Mouse (Mus musculus) heart, embryonic 11.5 days (tissue): ENCODE results near the gene Prl8a9. TPM values are rescaled to one million over a fixed set of nuclear protein-coding genes. Genes with fewer than 3 reads are reported as not detected.

Experiments used
- ATAC-seq: fragments of 200-750 bp; cut with Nextera tagmentation; replicated peaks from 2 replicates; pipeline ENCODE4 v1.8.0; 2017; ENCODE audit warnings: moderate library complexity; ENCODE audit not compliant: insufficient number of reproducible peaks, low FRiP score, low TSS enrichment
- H3K27ac ChIP-seq: fragments of 300-500 bp; sonication (generic); 2 replicates; pipeline ENCODE4 v1.5.1; 2014; ENCODE audit warnings: mild to moderate bottlenecking, low read depth, low read length
- H3K27me3 ChIP-seq: fragments of 300-500 bp; sonication (generic); 2 replicates; pipeline ENCODE4 v1.6.1; 2014; ENCODE audit warnings: mild to moderate bottlenecking, low read length, mixed read lengths; ENCODE audit not compliant: control insufficient read depth, insufficient read depth
- H3K36me3 ChIP-seq: fragments of 300-500 bp; sonication (generic); 2 replicates; pipeline ENCODE4 v1.6.1; 2014; ENCODE audit warnings: mild to moderate bottlenecking, low read length, moderate library complexity, mixed read lengths; ENCODE audit not compliant: control insufficient read depth, insufficient read depth
- H3K4me1 ChIP-seq: fragments of 300-500 bp; sonication (generic); 2 replicates; pipeline ENCODE4 v1.6.1; 2014; ENCODE audit warnings: low read length; ENCODE audit not compliant: control insufficient read depth, insufficient read depth
- H3K4me2 ChIP-seq: fragments of 300-500 bp; sonication (generic); 2 replicates; pipeline ENCODE4 v1.6.1; 2014; ENCODE audit warnings: mild to moderate bottlenecking, moderate library complexity
- H3K4me3 ChIP-seq: fragments of 300-500 bp; sonication (generic); 2 replicates; pipeline ENCODE4 v1.5.1; 2014; ENCODE audit warnings: low read depth, low read length
- H3K9ac ChIP-seq: fragments of 300-500 bp; sonication (generic); 2 replicates; pipeline ENCODE4 v1.6.1; 2014; ENCODE audit warnings: mild to moderate bottlenecking, low read depth, low read length, moderate library complexity
- H3K9me3 ChIP-seq: fragments of 300-500 bp; sonication (generic); replicated peaks from 2 replicates; pipeline ENCODE4 v1.6.1; 2016; ENCODE audit warnings: low read length; ENCODE audit not compliant: control insufficient read depth
- WGBS: fragments of 180-500 bp; shearing (Covaris S2); extraction: QIAGEN DNeasy Blood & Tissue Kit; methylation state at CpG from one replicate; pipeline ENCODE4 v1.1.7; 2014; ENCODE audit not compliant: insufficient replicate concordance; 5-methylcytosine and 5-hydroxymethylcytosine counted together
- polyA plus RNA-seq: library from polyadenylated mRNA; unstranded; fragments of >200 nt; fragmentation: Nextera tagmentation; extraction: Ambion mirVana; gene quantifications from 2 replicates; pipeline ENCODE4 v1.2.1, GENCODE M21; 2014

The Prl8a9 gene
- polyA plus RNA-seq = not detected in 2 replicates

DNA sequence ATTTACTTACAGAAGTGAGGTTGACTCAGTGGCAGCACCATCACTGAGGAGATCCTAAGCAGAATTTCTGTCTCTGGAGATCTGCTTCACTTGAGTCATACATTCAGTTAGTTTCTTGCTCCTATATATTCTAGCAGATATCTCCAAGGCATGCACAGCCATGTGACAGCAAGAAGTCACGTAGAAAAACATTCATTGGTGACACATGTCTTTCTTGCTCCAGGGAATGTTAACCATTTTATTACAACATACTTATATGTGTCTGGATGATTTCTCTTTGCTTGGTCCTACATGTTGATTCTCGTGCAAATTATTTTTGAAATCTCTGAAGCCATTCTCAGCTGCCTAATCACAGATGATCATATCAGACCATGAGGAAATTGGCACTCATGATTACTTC, at the start of gene Prl8a9:
Prl8a9 (minus strand) TSS at position 101 of the 400 bp plus-strand sequence.
- no peaks in the 10 kb centered on the region for H3K27me3 ChIP-seq
- no peaks in the 10 kb centered on the region for H3K9me3 ChIP-seq
- H3K36me3 ChIP-seq = no peaks in the 10 kb centered on the region
- 74% methylated on average over 2 of the region's 2 CpGs for WGBS
- H3K4me3 ChIP-seq = no peak within 1 kb of the TSS
- ATAC-seq = no peak
- H3K9ac ChIP-seq = no peak within 1 kb of the TSS
- H3K4me1 ChIP-seq = no peaks in the 10 kb centered on the region
- H3K4me2 ChIP-seq = no peak within 1 kb of the TSS
- H3K27ac ChIP-seq = no peak within 1 kb of the TSS

DNA sequence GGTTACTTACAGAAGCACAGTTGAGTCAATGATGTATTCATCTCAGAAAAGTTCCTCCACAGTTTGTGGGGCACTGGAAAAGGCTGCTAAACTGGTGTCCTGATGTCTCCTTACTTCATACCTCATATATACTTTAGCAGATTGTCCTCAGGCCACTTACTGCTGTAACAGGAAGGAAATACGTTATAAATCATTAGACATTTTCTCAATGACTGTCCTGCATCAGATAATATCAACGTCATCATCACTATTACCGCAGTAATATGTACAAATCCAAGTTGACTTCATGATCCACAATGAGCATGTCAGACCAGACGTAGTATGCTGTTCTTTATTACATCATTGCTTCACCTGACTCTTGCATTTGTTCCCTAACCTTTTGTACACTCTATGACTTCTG, 46.1 kb upstream of the Prl8a9 start, which contains the start of gene Prl7b1:
Prl7b1 (minus strand) TSS at position 101 of the 400 bp plus-strand sequence.
- H3K4me3 ChIP-seq = no peak within 1 kb of the TSS
- H3K9me3 ChIP-seq = no peaks in the 10 kb centered on the region
- H3K36me3 ChIP-seq = no peaks in the 10 kb centered on the region
- 64% methylated on average over 4 of the region's 4 CpGs for WGBS
- no peak within 1 kb of the TSS for H3K27ac ChIP-seq
- H3K9ac ChIP-seq = no peak within 1 kb of the TSS
- no peaks in the 10 kb centered on the region for H3K27me3 ChIP-seq
- no peak for ATAC-seq
- H3K4me1 ChIP-seq = no peaks in the 10 kb centered on the region
- no peak within 1 kb of the TSS for H3K4me2 ChIP-seq

DNA sequence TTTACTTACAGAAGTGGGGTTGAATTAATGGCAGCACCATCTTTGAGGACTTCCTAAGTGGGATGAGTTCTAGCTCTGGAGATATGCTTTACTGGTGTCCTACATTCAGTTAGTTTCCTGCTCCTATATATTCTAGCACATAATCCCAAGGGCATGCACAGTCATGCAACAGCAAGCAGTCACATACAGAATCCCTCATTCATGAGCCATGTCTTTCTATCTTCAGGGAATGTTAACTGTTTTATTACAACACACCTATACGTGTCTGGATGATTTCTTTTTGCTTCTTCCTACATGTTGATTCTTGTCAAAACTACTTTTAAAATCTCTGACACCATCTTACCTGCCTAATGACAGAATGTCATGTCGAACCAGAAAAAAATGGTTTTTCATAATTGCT, 17.7 kb upstream of the Prl8a9 start, which contains the start of gene Prl8a1:
Prl8a1 (minus strand) TSS at position 101 of the 400 bp plus-strand sequence.
- 65% methylated on average over 2 of the region's 2 CpGs for WGBS

DNA sequence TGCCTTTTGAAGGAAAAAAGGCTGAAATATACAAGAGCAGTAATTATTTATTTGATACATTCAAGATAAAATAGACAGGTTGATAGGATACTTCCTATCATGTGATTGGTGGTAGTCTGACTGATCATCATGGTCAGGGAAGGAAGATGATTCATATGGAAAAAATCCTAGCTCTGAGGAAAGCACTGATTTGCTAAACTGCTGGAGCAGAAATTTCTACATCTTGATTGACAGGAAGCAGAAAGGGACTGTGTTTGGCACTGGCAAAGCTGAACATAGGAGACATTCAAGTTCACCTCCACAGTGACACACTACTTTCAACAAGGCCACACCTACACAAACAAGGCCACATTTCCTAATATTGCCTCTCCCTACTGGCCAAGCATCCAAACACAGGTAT, 11.1 kb downstream of the Prl8a9 start:
- H3K27ac ChIP-seq = no peak overlapping the region
- no peaks in the 10 kb centered on the region for H3K27me3 ChIP-seq
- ATAC-seq = no peak
- H3K9ac ChIP-seq = no peak overlapping the region
- H3K4me3 ChIP-seq = no peak overlapping the region
- no peaks in the 10 kb centered on the region for H3K4me1 ChIP-seq
- H3K9me3 ChIP-seq = no peaks in the 10 kb centered on the region
- no peak overlapping the region for H3K4me2 ChIP-seq
- no peaks in the 10 kb centered on the region for H3K36me3 ChIP-seq

More for the DNA sequence above, 17.7 kb upstream of the Prl8a9 start, which contains the start of gene Prl8a1:
- Histone ChIP-seq H3K36me3 (no peaks in the 10 kb centered on the region), H3K4me2 (no peak within 1 kb of the TSS), H3K9ac (no peak within 1 kb of the TSS), H3K4me1 (no peaks in the 10 kb centered on the region), H3K27ac (no peak within 1 kb of the TSS), H3K27me3 (no peaks in the 10 kb centered on the region), H3K9me3 (no peaks in the 10 kb centered on the region), H3K4me3 (no peak within 1 kb of the TSS)
- no peak for ATAC-seq

DNA sequence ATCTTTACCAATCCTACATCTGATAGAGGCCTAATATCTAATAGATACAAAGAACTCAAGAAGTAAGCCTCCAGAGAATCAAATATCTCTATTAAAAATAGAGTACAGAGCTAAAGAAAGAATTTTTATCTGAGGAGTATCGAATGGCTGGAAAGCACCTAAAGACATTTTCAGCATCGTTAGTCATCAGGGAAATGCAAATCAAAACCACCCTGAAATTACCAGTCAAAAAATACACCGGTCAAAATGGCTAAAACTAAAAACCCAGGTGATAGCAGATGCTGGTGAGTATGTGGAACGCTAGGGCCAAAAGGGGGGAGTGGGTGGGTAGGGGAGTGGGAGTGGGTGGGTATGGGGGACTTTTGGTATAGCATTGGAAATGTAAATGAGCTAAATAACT, 41.2 kb downstream of the Prl8a9 start:
- H3K27ac ChIP-seq = no peak overlapping the region
- no peak overlapping the region for H3K4me3 ChIP-seq
- H3K9ac ChIP-seq = no peak overlapping the region
- no peaks in the 10 kb centered on the region for H3K4me1 ChIP-seq
- H3K27me3 ChIP-seq = no peaks in the 10 kb centered on the region
- ATAC-seq = no peak
- H3K4me2 ChIP-seq = no peak overlapping the region
- WGBS = 81% methylated on average over 4 of the region's 4 CpGs
- no peaks in the 10 kb centered on the region for H3K36me3 ChIP-seq
- H3K9me3 ChIP-seq = no peaks in the 10 kb centered on the region

DNA sequence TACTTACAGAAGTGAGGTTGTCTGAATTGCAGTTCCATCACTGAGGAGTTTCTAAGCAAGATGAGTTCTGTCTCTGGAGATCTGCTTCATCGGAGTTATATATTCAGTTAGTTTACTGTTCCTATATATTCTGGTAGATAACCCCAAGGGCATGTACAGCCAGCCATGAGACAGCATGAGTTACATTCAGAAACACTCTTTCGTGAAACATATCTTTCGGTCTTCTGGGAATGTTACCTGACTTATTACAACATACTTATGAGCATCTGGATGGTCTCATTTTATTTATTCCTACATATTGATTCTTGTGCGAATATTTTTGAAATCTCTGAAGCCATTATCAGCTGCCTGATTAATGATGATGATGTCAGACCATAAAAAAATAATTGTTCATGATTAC, 51.3 kb downstream of the Prl8a9 start, which contains the start of gene Prl8a8:
Prl8a8 (minus strand) TSS at position 101 of the 400 bp plus-strand sequence.
- no peak within 1 kb of the TSS for H3K27ac ChIP-seq
- no peak for ATAC-seq
- no peaks in the 10 kb centered on the region for H3K9me3 ChIP-seq
- H3K36me3 ChIP-seq = no peaks in the 10 kb centered on the region
- no peaks in the 10 kb centered on the region for H3K4me1 ChIP-seq
- no peaks in the 10 kb centered on the region for H3K27me3 ChIP-seq
- 77% methylated on average over 4 of the region's 4 CpGs for WGBS
- H3K9ac ChIP-seq = no peak within 1 kb of the TSS
- no peak within 1 kb of the TSS for H3K4me2 ChIP-seq
- H3K4me3 ChIP-seq = no peak within 1 kb of the TSS

Other genes with a start within 250 kb of the Prl8a9 start
- not detected in 2 replicates for gene Prl8a2, start 218.9 kb downstream of the Prl8a9 start, polyA plus RNA-seq
- gene Prl2b1, start 173.8 kb downstream of the Prl8a9 start, polyA plus RNA-seq = not detected in 2 replicates
- not detected in 2 replicates for gene Prl8a6, start 125.9 kb downstream of the Prl8a9 start, polyA plus RNA-seq
- gene Prl8a8, start 51.4 kb downstream of the Prl8a9 start, polyA plus RNA-seq = not detected in 2 replicates
- gene Prl8a1, start 17.6 kb upstream of the Prl8a9 start, polyA plus RNA-seq = not detected in 2 replicates
- gene Prl7b1, start 46.0 kb upstream of the Prl8a9 start, polyA plus RNA-seq = not detected in 2 replicates
- gene Prl7a1, start 77.9 kb upstream of the Prl8a9 start, polyA plus RNA-seq = not detected in 2 replicates
- gene Prl7a2, start 103.4 kb upstream of the Prl8a9 start, polyA plus RNA-seq = not detected in 2 replicates
- not detected in 2 replicates for gene Prl7d1, start 152.1 kb upstream of the Prl8a9 start, polyA plus RNA-seq
- not detected in 2 replicates for gene Prl7c1, start 216.2 kb upstream of the Prl8a9 start, polyA plus RNA-seq
- not detected in 2 replicates for gene Prl2a1, start 237.0 kb upstream of the Prl8a9 start, polyA plus RNA-seq